Mouse (Mus musculus) heart, postnatal 0 days (tissue): ENCODE results near the gene Scn8a.

ENCODE experiments used
- CTCF ChIP-seq: IDR thresholded peaks from 2 replicates; pipeline ENCODE4 v1.5.1; 2016; ENCODE audit warnings: antibody characterized with exemption, control low read depth, low read depth
- EP300 ChIP-seq: IDR thresholded peaks from 2 replicates; pipeline ENCODE4 v1.6.1; 2016; ENCODE audit warnings: antibody characterized with exemption, low read depth

- TF ChIP-seq CTCF (no peak), EP300 (no peak)
Observed at GRCm38 (mm10) chr15:100873155-100873554, 3.5 kb downstream of the Scn8a start.
